ENCODE assay signal across 25 mouse cellular contexts in genomic region chr2:145874879-145875482, GRCm38 (mm10). TPM values are rescaled to one million over a fixed set of nuclear protein-coding genes. Genes with fewer than 3 reads are reported as not detected.
"Had no signal": no experiment of that assay in that cellular context is flagged by ENCODE, and none has a peak within 500 bp of the region (broad histone marks: within the 10 kb centered on the region; RNA-seq: fewer than 3 reads in every experiment).

No protein-coding gene starts in this region.

- H3K4me2 ChIP-seq: heart, embryonic 12.5 days; hindbrain, embryonic 12.5 days; hindbrain, embryonic 14.5 days; limb, embryonic 13.5 days; limb, embryonic 15.5 days had no signal

- H3K27me3 ChIP-seq: heart, embryonic 12.5 days; hindbrain, embryonic 12.5 days; limb, embryonic 13.5 days; limb, embryonic 15.5 days had no signal

- H3K9me3 ChIP-seq: heart, embryonic 10.5 days; heart, embryonic 12.5 days; hindbrain, embryonic 10.5 days; hindbrain, embryonic 12.5 days; limb, embryonic 13.5 days; limb, embryonic 15.5 days had no signal

- H3K4me1 ChIP-seq: hindbrain, embryonic 10.5 days; hindbrain, embryonic 12.5 days; limb, embryonic 13.5 days had no signal

- ATAC-seq: hindbrain, embryonic 16.5 days; inflammation-experienced regulatory T-cells, adult 6 months; intestine, postnatal 0 days had no signal

- H3K4me3 ChIP-seq: gastrocnemius, adult 2 months; heart, embryonic 10.5 days; heart, embryonic 12.5 days; hindbrain, embryonic 10.5 days; hindbrain, embryonic 12.5 days; limb, embryonic 13.5 days; limb, embryonic 15.5 days had no signal

- H3K9ac ChIP-seq: heart, embryonic 12.5 days; hindbrain, embryonic 12.5 days; hindbrain, embryonic 14.5 days; limb, embryonic 13.5 days; limb, embryonic 15.5 days had no signal

- H3K27ac ChIP-seq: gastrocnemius, adult 2 months; heart, embryonic 10.5 days; hindbrain, embryonic 10.5 days; hindbrain, embryonic 12.5 days; hindbrain, embryonic 14.5 days; kidney, postnatal 0 days; limb, embryonic 13.5 days; limb, embryonic 15.5 days had no signal

- DNase-seq: gastrocnemius, adult 2 months; gastrocnemius, postnatal 10 days; gastrocnemius, postnatal 25 days; heart, adult 18-20 months; heart, postnatal 10 days; heart, postnatal 4 days; kidney, adult 18-20 months; kidney, adult 9 months; kidney, postnatal 14 days; kidney, postnatal 36 days; layer of hippocampus, adult 9-11 months; layer of hippocampus, postnatal 36 days; left cerebral cortex, postnatal 4 days had no signal

RNA-seq across cellular contexts. Expression of gene Cfap61, which starts 59.6 kb away (rescaled TPM):
- polyA plus RNA-seq: inflammation-experienced regulatory T-cells, adult 6 months; liver, adult 2 months had no signal
